Mouse (Mus musculus) midbrain, postnatal 0 days (tissue): ENCODE data around the gene Lbp. TPM values are rescaled to one million over a fixed set of nuclear protein-coding genes. Genes with fewer than 3 reads are reported as not detected.
A peak's percentile ranks its signal among the peaks of the same experiment; 100 is the strongest.

Experiments
- ATAC-seq: fragments of 200-750 bp; cut with Nextera tagmentation; 2 replicates; pipeline ENCODE4 v1.8.0; 2017; ENCODE audit warnings: moderate number of reproducible peaks, mild to moderate bottlenecking, moderate TSS enrichment, moderate library complexity; ENCODE audit not compliant: low FRiP score
- DNase-seq: peaks from one replicate; pipeline ENCODE4 v3.0.0-alpha.2; 2015; ENCODE audit warnings: low spot score
- H3K27ac ChIP-seq: fragments of 300-500 bp; sonication (generic); 2 replicates; pipeline ENCODE4 v1.5.1; 2014; ENCODE audit warnings: low read depth, mild to moderate bottlenecking, low read length, mixed read lengths
- H3K27me3 ChIP-seq: fragments of 300-500 bp; sonication (generic); 2 replicates; pipeline ENCODE4 v1.6.1; 2014; ENCODE audit warnings: low read length, control low read depth, mixed read lengths; ENCODE audit not compliant: insufficient read depth
- H3K36me3 ChIP-seq: fragments of 300-500 bp; sonication (generic); 2 replicates; pipeline ENCODE4 v1.6.1; 2014; ENCODE audit warnings: low read length, control low read depth, mixed read lengths; ENCODE audit not compliant: insufficient read depth
- H3K4me1 ChIP-seq: fragments of 300-500 bp; sonication (generic); 2 replicates; pipeline ENCODE4 v1.6.1; 2014; ENCODE audit warnings: mild to moderate bottlenecking, control low read depth, antibody characterized with exemption, low read length, mixed read lengths; ENCODE audit not compliant: insufficient read depth
- H3K4me2 ChIP-seq: fragments of 300-500 bp; sonication (generic); 2 replicates; pipeline ENCODE4 v1.6.1; 2014; ENCODE audit warnings: low read depth, mild to moderate bottlenecking, low read length, mixed read lengths; ENCODE audit not compliant: poor library complexity, severe bottlenecking
- H3K4me3 ChIP-seq: fragments of 300-500 bp; sonication (generic); 2 replicates; pipeline ENCODE4 v1.5.1; 2014; ENCODE audit warnings: low read depth, mild to moderate bottlenecking, low read length, moderate library complexity
- H3K9ac ChIP-seq: fragments of 300-500 bp; sonication (generic); replicated peaks from 2 replicates; pipeline ENCODE4 v1.6.1; 2014; ENCODE audit warnings: mild to moderate bottlenecking, low read length, moderate library complexity, mixed read lengths; ENCODE audit not compliant: poor library complexity, severe bottlenecking
- H3K9me3 ChIP-seq: fragments of 300-500 bp; sonication (generic); 2 replicates; pipeline ENCODE4 v1.6.1; 2016; ENCODE audit warnings: low read length, control low read depth
- CTCF ChIP-seq: IDR thresholded peaks from 2 replicates; pipeline ENCODE4 v1.5.1; 2016; ENCODE audit warnings: antibody characterized with exemption, mild to moderate bottlenecking
- WGBS: fragments of 180-500 bp; shearing (Covaris S2); extraction: QIAGEN DNeasy Blood & Tissue Kit; methylation state at CpG from one replicate; pipeline ENCODE4 v1.1.7; 2014; 5-methylcytosine and 5-hydroxymethylcytosine counted together
- polyA plus RNA-seq: library from polyadenylated mRNA; unstranded; fragments of >200 nt; fragmentation: Nextera tagmentation; extraction: Ambion mirVana; gene quantifications from 2 replicates; pipeline ENCODE4 v1.2.1, GENCODE M21; 2015
- total RNA-seq: library from RNA; depleted of rRNA; stranded (reverse); fragments of >200 nt; gene quantifications from 2 replicates; pipeline ENCODE4 v1.2.3, GENCODE M21; 2014

Lbp gene
- total and polyA plus RNA-seq, 2 experiments from 2014 or later, result 5.6 to 17.8 TPM

DNA sequence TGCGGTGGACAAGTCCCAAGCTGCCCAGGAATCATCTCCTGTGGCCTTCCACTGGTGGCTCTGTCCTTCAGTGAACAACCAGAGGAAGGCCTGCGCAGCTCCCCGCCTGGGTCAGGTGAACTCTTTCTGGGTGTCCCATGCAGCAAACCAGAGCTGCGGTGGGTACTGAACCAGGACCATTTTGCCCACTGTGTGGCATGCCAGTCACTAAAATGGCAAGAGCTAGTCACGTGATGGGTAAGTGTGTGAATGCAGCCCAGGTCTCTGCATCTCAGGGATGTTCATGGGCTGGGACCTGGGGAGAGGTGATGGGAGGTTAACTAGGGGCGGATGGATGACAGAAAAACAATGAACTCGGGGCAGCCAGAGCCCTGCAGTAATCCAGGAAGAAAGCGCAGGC lies 36.3 kb upstream of the Lbp start:
- no peak overlapping the region for H3K27ac ChIP-seq
- no peak for DNase-seq
- no peaks in the 10 kb centered on the region for H3K27me3 ChIP-seq
- H3K4me1 ChIP-seq, result no peaks in the 10 kb centered on the region
- no peak for TF ChIP-seq CTCF
- H3K4me3 ChIP-seq, result no peak overlapping the region
- WGBS, result 74% methylated on average over 8 of the region's 8 CpGs
- no peak overlapping the region for H3K9ac ChIP-seq
- no peaks in the 10 kb centered on the region for H3K9me3 ChIP-seq
- H3K4me2 ChIP-seq, result no peak overlapping the region
- no peak for ATAC-seq
- H3K36me3 ChIP-seq, result no peaks in the 10 kb centered on the region

DNA sequence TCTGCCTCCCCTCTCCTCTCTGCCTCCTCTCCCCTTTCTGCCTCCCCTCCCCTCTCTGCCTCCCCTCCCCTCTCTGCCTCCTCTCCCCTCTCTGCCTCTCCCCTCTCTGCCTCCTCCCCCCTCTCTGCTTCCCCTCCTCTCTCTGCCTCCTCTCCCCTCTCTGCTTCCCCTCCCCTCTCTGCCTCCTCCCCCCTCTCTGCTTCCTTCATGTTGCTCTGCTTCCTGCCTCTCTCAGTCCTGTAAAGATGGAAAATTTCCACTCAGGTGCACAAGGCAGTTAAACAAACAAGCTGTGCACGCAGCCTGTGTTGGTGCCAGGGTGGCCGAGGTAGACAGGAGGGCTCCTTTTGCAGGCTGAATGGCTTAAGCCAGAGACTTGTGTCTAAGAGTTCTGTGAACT lies 32.6 kb upstream of the Lbp start:
- DNase-seq, result peak; percentile 21
- 21% methylated on average over 2 of the region's 2 CpGs for WGBS

DNA sequence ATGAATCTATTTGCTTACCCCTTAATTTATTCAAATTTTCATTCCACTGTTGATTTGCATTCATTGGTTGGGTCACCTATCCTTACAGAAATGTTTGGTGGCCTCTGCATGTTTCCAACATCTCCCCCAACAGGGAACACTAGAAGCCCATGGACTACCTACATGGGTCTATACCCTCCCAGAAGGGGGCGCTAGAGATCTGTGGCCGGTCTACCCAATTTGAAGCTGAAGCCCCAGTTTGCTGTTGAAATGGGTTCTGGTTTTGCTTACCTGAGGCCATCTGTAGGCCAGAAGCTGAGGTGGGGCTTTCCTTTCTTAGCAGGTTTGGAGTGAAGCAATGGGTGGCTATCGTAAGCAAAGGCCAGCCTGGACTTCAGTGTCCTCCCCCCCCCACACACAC lies 30.9 kb upstream of the Lbp start:
- TF ChIP-seq CTCF, result no peak
- Histone ChIP-seq H3K4me2 (no peak overlapping the region), H3K27me3 (no peaks in the 10 kb centered on the region), H3K9me3 (no peaks in the 10 kb centered on the region), H3K27ac (no peak overlapping the region), H3K36me3 (no peaks in the 10 kb centered on the region), H3K9ac (no peak overlapping the region), H3K4me1 (no peaks in the 10 kb centered on the region), H3K4me3 (no peak overlapping the region)
- 89% methylated on average over 3 of the region's 3 CpGs for WGBS
- DNase-seq (no peak), ATAC-seq (no peak)

More for the DNA sequence above, 32.6 kb upstream of the Lbp start:
- no peak for ATAC-seq
- no peak overlapping the region for H3K27ac ChIP-seq
- no peaks in the 10 kb centered on the region for H3K9me3 ChIP-seq
- H3K9ac ChIP-seq, result no peak overlapping the region
- TF ChIP-seq CTCF, result no peak
- no peaks in the 10 kb centered on the region for H3K4me1 ChIP-seq
- H3K4me2 ChIP-seq, result no peak overlapping the region
- H3K36me3 ChIP-seq, result no peaks in the 10 kb centered on the region
- H3K4me3 ChIP-seq, result no peak overlapping the region
- H3K27me3 ChIP-seq, result no peaks in the 10 kb centered on the region

DNA sequence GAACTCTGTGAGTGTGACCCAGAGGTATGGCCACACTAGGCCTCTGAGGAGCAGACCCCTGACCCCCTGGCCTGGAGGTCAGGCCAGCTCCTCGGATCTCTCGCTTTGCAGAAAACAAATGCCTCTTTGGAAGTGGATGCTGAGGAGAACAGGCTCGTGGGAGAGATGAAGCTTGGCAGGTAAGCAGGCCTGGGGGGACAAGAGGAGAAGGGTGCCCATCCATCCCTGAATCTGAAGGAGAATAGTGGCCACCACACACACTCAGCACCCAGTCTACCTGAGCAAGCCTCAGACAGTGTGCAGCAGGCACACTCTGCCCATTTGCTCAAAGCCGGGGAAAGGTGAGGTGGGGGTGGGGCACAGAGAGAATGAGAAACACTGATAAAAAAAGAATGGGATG lies 30.5 kb upstream of the Lbp start:
- ATAC-seq (no peak), DNase-seq (no peak)
- Histone ChIP-seq H3K27me3 (no peaks in the 10 kb centered on the region), H3K9me3 (no peaks in the 10 kb centered on the region), H3K36me3 (no peaks in the 10 kb centered on the region), H3K27ac (no peak overlapping the region), H3K9ac (no peak overlapping the region), H3K4me3 (no peak overlapping the region), H3K4me1 (no peaks in the 10 kb centered on the region), H3K4me2 (no peak overlapping the region)
- 75% methylated on average over 4 of the region's 4 CpGs for WGBS
- TF ChIP-seq CTCF, result no peak

DNA sequence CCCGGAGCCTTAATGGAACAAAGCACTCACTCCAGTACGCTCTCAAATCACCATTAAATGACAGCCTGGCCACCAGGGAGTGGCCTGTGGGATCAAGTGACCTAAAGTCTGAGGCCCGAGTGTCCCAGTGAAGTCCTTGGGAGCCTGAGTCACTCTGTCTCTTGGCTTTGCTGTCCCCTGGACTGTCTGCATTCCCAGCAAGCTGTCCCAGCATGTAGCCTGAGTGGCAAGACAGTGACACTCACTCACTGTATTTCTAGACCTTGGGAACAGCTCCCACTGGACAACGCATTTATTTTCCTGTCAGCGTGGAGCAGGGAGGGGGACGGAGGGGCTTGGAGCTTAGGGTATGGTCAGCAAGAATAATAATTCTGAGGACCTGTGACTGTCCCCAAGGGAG lies 29.8 kb upstream of the Lbp start:
- Histone ChIP-seq H3K9me3 (no peaks in the 10 kb centered on the region), H3K27me3 (no peaks in the 10 kb centered on the region), H3K4me3 (no peak overlapping the region), H3K4me1 (no peaks in the 10 kb centered on the region), H3K27ac (no peak overlapping the region), H3K4me2 (no peak overlapping the region), H3K36me3 (no peaks in the 10 kb centered on the region), H3K9ac (no peak overlapping the region)
- no peak for TF ChIP-seq CTCF
- ATAC-seq (no peak), DNase-seq (no peak)
- 81% methylated on average over 6 of the region's 6 CpGs for WGBS

GRCm38 (mm10) chr2:158276878-158277277 lies 29.4 kb upstream of the Lbp start:
- ATAC-seq (no peak), DNase-seq (no peak)
- no peaks in the 10 kb centered on the region for H3K9me3 ChIP-seq
- H3K9ac ChIP-seq, result no peak overlapping the region
- H3K4me1 ChIP-seq, result no peaks in the 10 kb centered on the region
- no peaks in the 10 kb centered on the region for H3K36me3 ChIP-seq
- no peaks in the 10 kb centered on the region for H3K27me3 ChIP-seq
- H3K4me2 ChIP-seq, result no peak overlapping the region
- no peak overlapping the region for H3K27ac ChIP-seq
- WGBS, result 80% methylated on average over 4 of the region's 4 CpGs
- TF ChIP-seq CTCF, result no peak
- H3K4me3 ChIP-seq, result no peak overlapping the region
